Mouse (Mus musculus): ENCODE results near the gene Naxd.

GRCm38 (mm10) chr8:11550281-11550948 lies 53.1 kb downstream of the Naxd start, which contains the start of gene Cars2:
- TF ChIP-seq CTCF (IDR thresholded peaks at IDR 0.05; ENCODE audit: low read depth) (no peak), EP300 (IDR thresholded peaks at IDR 0.05; ENCODE audit: low read depth) (no peak)

Data from heart, postnatal 0 days (tissue).